In the genomic region with DNA sequence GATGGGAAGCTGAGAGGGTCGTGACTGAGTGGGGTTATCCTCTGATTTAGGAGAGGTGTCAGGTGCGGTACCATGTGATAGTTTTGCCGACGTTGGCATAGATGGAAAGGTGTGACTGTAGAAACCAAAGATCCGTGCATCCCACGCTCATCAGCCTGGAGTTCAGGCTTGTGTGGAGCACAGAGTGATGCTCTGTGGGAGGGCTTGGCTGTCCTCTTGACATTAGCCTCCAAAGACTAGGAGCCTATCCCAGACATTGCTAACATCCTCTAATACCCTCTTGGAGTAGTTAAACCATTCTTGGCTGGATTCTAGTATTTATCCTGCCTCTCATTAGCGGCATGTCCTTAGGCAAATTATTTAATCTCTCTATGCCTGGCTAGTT, we compare ENCODE assay signal across 18 mouse cellular contexts. TPM values are rescaled to one million over a fixed set of nuclear protein-coding genes. Genes with fewer than 3 reads are reported as not detected.
DNase-seq lines count a peak whose midpoint lies in the region; ATAC-seq lines count a peak whose summit lies in the region.
"Had no signal": no experiment of that assay in that cellular context is flagged by ENCODE, and none has a peak within 500 bp of the region (broad histone marks: within the 10 kb centered on the region; RNA-seq: fewer than 3 reads in every experiment).

No protein-coding gene starts in this region.

- peak; percentile 30 for ATAC-seq in forebrain, embryonic 14.5 days
- ATAC-seq in forebrain, embryonic 11.5 days (replicated peaks; ENCODE audit: low FRiP score): no peak
- no peak for ATAC-seq in midbrain, embryonic 14.5 days (ENCODE audit: low FRiP score, low TSS enrichment)
- no peak for ATAC-seq in neural tube, embryonic 15.5 days (ENCODE audit: low FRiP score)
- ATAC-seq: activated CD4-positive, CD25-positive, alpha-beta regulatory T cell, adult 4 months; Patski had no signal

- H3K9ac ChIP-seq in forebrain, embryonic 14.5 days (ENCODE audit: low read length): no peak overlapping the region
- H3K9ac ChIP-seq in forebrain, embryonic 11.5 days (ENCODE audit: low read length): no peak overlapping the region
- no peak overlapping the region for H3K9ac ChIP-seq in midbrain, embryonic 14.5 days (replicated peaks; ENCODE audit: low read length)
- H3K9ac ChIP-seq in neural tube, embryonic 15.5 days (replicated peaks): no peak overlapping the region
- H3K9ac ChIP-seq: embryonic facial prominence, embryonic 12.5 days; heart, embryonic 15.5 days; limb, embryonic 15.5 days had no signal

- peak overlapping the region; percentile 33; the same call in 1 of the 2 replicates for H3K27ac ChIP-seq in forebrain, embryonic 14.5 days (ENCODE audit: low read depth, low read length)
- H3K27ac ChIP-seq in forebrain, embryonic 11.5 days (ENCODE audit: low read depth, low read length): no peak overlapping the region
- 0 out of 2 replicates have a peak overlapping the region, but pooled peaks have one; percentile 45 for H3K27ac ChIP-seq in midbrain, embryonic 14.5 days (replicated peaks; ENCODE audit: low read depth, low read length)
- H3K27ac ChIP-seq in midbrain, embryonic 10.5 days (replicated peaks): no peak overlapping the region
- no peak overlapping the region for H3K27ac ChIP-seq in neural tube, embryonic 15.5 days (replicated peaks)
- H3K27ac ChIP-seq: embryonic facial prominence, embryonic 12.5 days; heart, embryonic 15.5 days; limb, embryonic 15.5 days had no signal

- H3K36me3 ChIP-seq in forebrain, embryonic 14.5 days (ENCODE audit: control insufficient read depth, insufficient read depth, low read length): no peaks in the 10 kb centered on the region
- no peaks in the 10 kb centered on the region for H3K36me3 ChIP-seq in forebrain, embryonic 11.5 days (ENCODE audit: control insufficient read depth, insufficient read depth, low read length)
- H3K36me3 ChIP-seq in midbrain, embryonic 14.5 days (ENCODE audit: control insufficient read depth, insufficient read depth, low read length): no peaks in the 10 kb centered on the region
- H3K36me3 ChIP-seq in midbrain, embryonic 10.5 days: 0 out of 2 replicates have a peak, but pooled peaks cover 2% of the 10 kb centered on the region
- H3K36me3 ChIP-seq in neural tube, embryonic 15.5 days: no peaks in the 10 kb centered on the region
- H3K36me3 ChIP-seq: embryonic facial prominence, embryonic 12.5 days; heart, embryonic 15.5 days; limb, embryonic 15.5 days had no signal

- 69% methylated on average over 7 of the region's 7 CpGs for WGBS in forebrain, embryonic 14.5 days
- 93% methylated on average over 7 of the region's 7 CpGs for WGBS in forebrain, embryonic 11.5 days
- WGBS in midbrain, embryonic 14.5 days: 87% methylated on average over 7 of the region's 7 CpGs
- WGBS in midbrain, embryonic 10.5 days: 90% methylated on average over 7 of the region's 7 CpGs
- WGBS in neural tube, embryonic 15.5 days: 65% methylated on average over 7 of the region's 7 CpGs

- DNase-seq in forebrain, embryonic 14.5 days (ENCODE audit: low spot score): peak; percentile 57
- DNase-seq in forebrain, embryonic 11.5 days (ENCODE audit: low spot score): no peak
- DNase-seq in midbrain, embryonic 14.5 days: no peak
- no peak for DNase-seq in midbrain, embryonic 10.5 days (ENCODE audit: low spot score)
- DNase-seq in fat pad, adult 2 months (ENCODE audit: extremely low read depth, low read depth, low spot score): peak; percentile 19
- DNase-seq in urinary bladder, postnatal 14 days (ENCODE audit: low spot score): no peak
- DNase-seq: adrenal gland, postnatal 14 days; heart, adult 18-20 months; kidney, adult 18-20 months; kidney, postnatal 14 days; thymus, adult 2 months had no signal

- no peaks in the 10 kb centered on the region for H3K9me3 ChIP-seq in forebrain, embryonic 14.5 days (replicated peaks; ENCODE audit: control insufficient read depth, low read length)
- no peaks in the 10 kb centered on the region for H3K9me3 ChIP-seq in forebrain, embryonic 11.5 days (ENCODE audit: control insufficient read depth, low read length)
- no peaks in the 10 kb centered on the region for H3K9me3 ChIP-seq in midbrain, embryonic 14.5 days (ENCODE audit: control insufficient read depth, low read length)
- H3K9me3 ChIP-seq in midbrain, embryonic 10.5 days (replicated peaks): no peaks in the 10 kb centered on the region
- H3K9me3 ChIP-seq in neural tube, embryonic 15.5 days (replicated peaks): no peaks in the 10 kb centered on the region
- H3K9me3 ChIP-seq: embryonic facial prominence, embryonic 12.5 days; heart, embryonic 15.5 days; limb, embryonic 15.5 days had no signal

- peak overlapping the region; percentile 7; the same call in 1 of the 2 replicates for H3K4me2 ChIP-seq in forebrain, embryonic 14.5 days (ENCODE audit: low read length)
- no peak overlapping the region for H3K4me2 ChIP-seq in forebrain, embryonic 11.5 days (ENCODE audit: low read depth, low read length, severe bottlenecking)
- H3K4me2 ChIP-seq in midbrain, embryonic 14.5 days (ENCODE audit: low read length): no peak overlapping the region
- H3K4me2 ChIP-seq in neural tube, embryonic 15.5 days: peak overlapping the region; percentile 17; the same call in 1 of the 2 replicates
- H3K4me2 ChIP-seq: embryonic facial prominence, embryonic 12.5 days; heart, embryonic 15.5 days; limb, embryonic 15.5 days had no signal

- peaks cover 14% of the 10 kb centered on the region for H3K4me1 ChIP-seq in forebrain, embryonic 14.5 days (ENCODE audit: control insufficient read depth, insufficient read depth, low read length)
- peaks cover 2% of the 10 kb centered on the region; the same call in 1 of the 2 replicates for H3K4me1 ChIP-seq in forebrain, embryonic 11.5 days (replicated peaks; ENCODE audit: control insufficient read depth, insufficient read depth, low read length)
- H3K4me1 ChIP-seq in midbrain, embryonic 14.5 days (ENCODE audit: control insufficient read depth, insufficient read depth, low read length): peaks cover 27% of the 10 kb centered on the region; the same call in 1 of the 2 replicates
- H3K4me1 ChIP-seq in midbrain, embryonic 10.5 days: peaks cover 49% of the 10 kb centered on the region
- peaks cover 56% of the 10 kb centered on the region for H3K4me1 ChIP-seq in neural tube, embryonic 15.5 days
- H3K4me1 ChIP-seq: megakaryocyte, embryonic 14.5 days had no signal

- H3K27me3 ChIP-seq in forebrain, embryonic 14.5 days (replicated peaks; ENCODE audit: control insufficient read depth, insufficient read depth, low read length): no peaks in the 10 kb centered on the region
- no peaks in the 10 kb centered on the region for H3K27me3 ChIP-seq in forebrain, embryonic 11.5 days (ENCODE audit: control insufficient read depth, insufficient read depth, low read length)
- no peaks in the 10 kb centered on the region for H3K27me3 ChIP-seq in midbrain, embryonic 14.5 days (ENCODE audit: control insufficient read depth, insufficient read depth, low read length)
- H3K27me3 ChIP-seq in midbrain, embryonic 10.5 days (ENCODE audit: low read depth, poor library complexity, severe bottlenecking): no peaks in the 10 kb centered on the region
- H3K27me3 ChIP-seq in neural tube, embryonic 15.5 days (replicated peaks): no peaks in the 10 kb centered on the region
- H3K27me3 ChIP-seq: embryonic facial prominence, embryonic 12.5 days; heart, embryonic 15.5 days; limb, embryonic 15.5 days; megakaryocyte, embryonic 14.5 days; Patski had no signal

- no peak overlapping the region for H3K4me3 ChIP-seq in forebrain, embryonic 14.5 days (ENCODE audit: low read depth, low read length)
- no peak overlapping the region for H3K4me3 ChIP-seq in forebrain, embryonic 11.5 days (ENCODE audit: low read depth, low read length)
- H3K4me3 ChIP-seq in midbrain, embryonic 14.5 days (replicated peaks; ENCODE audit: low read depth, low read length): no peak overlapping the region
- H3K4me3 ChIP-seq in midbrain, embryonic 10.5 days: no peak overlapping the region
- no peak overlapping the region for H3K4me3 ChIP-seq in neural tube, embryonic 15.5 days (replicated peaks)
- H3K4me3 ChIP-seq: embryonic facial prominence, embryonic 12.5 days; heart, embryonic 15.5 days; limb, embryonic 15.5 days; megakaryocyte, embryonic 14.5 days had no signal

RNA-seq across cellular contexts. Expression of a gene that starts 42.6 kb away (rescaled TPM):
- polyA plus RNA-seq in forebrain, embryonic 14.5 days (2014; fragmentation: Nextera tagmentation; extraction: Ambion mirVana): 79.7 and 82.3 TPM in 2 replicates
- polyA plus RNA-seq in forebrain, embryonic 11.5 days (2014; fragmentation: Nextera tagmentation; extraction: Ambion mirVana): 43.4 and 48.5 TPM in 2 replicates
- polyA plus RNA-seq in midbrain, embryonic 14.5 days (2014; fragmentation: Nextera tagmentation; extraction: Ambion mirVana): 104 and 119 TPM in 2 replicates
- polyA plus RNA-seq in midbrain, embryonic 10.5 days (2016; fragmentation: Nextera tagmentation; extraction: Ambion mirVana): 28.1 and 31.7 TPM in 2 replicates
- 94.2 and 104 TPM in 2 replicates for polyA plus RNA-seq in neural tube, embryonic 15.5 days (2015; fragmentation: Nextera tagmentation; extraction: Ambion mirVana)

Comparison
In these comparisons a context has a peak if more than half of its experiments do, and no peak if none do; other contexts are left out.
1. DNase-seq: peak in forebrain, embryonic 14.5 days (single experiment) and fat pad, adult 2 months (single experiment); none in forebrain, embryonic 11.5 days (single experiment), midbrain, embryonic 14.5 days (single experiment), midbrain, embryonic 10.5 days (single experiment) and urinary bladder, postnatal 14 days (single experiment).
2. H3K27ac ChIP-seq: peak in forebrain, embryonic 14.5 days (single experiment) and midbrain, embryonic 14.5 days (single experiment); none in forebrain, embryonic 11.5 days (single experiment), midbrain, embryonic 10.5 days (single experiment) and neural tube, embryonic 15.5 days (single experiment).
3. H3K4me2 ChIP-seq: peak in forebrain, embryonic 14.5 days (single experiment) and neural tube, embryonic 15.5 days (single experiment); none in forebrain, embryonic 11.5 days (single experiment) and midbrain, embryonic 14.5 days (single experiment).